Mouse (Mus musculus): ENCODE measurements around the gene Col17a1. TPM values are rescaled to one million over a fixed set of nuclear protein-coding genes. Genes with fewer than 3 reads are reported as not detected.

The Col17a1 gene
- polyA plus RNA-seq, 1 experiment = 0.23 TPM

- H3K4me1 ChIP-seq (ENCODE audit: control insufficient read depth, insufficient read depth, low read length) = no peaks in the 10 kb centered on the region
- TF ChIP-seq POLR2A (IDR thresholded peaks at IDR 0.05; ENCODE audit: low read depth, low read length) (no peak), CTCF (IDR thresholded peaks at IDR 0.05; ENCODE audit: borderline replicate concordance, insufficient read depth, low read length) (no peak)
- no peak overlapping the region for H3K27ac ChIP-seq (ENCODE audit: insufficient read depth, low read length)
- H3K4me3 ChIP-seq (ENCODE audit: insufficient read depth, low read length) = no peak overlapping the region
Observed at GRCm38 (mm10) chr19:47624940-47625711, 66.8 kb downstream of the Col17a1 start.

- Histone ChIP-seq H3K27ac (ENCODE audit: insufficient read depth, low read length) (no peak overlapping the region), H3K4me1 (ENCODE audit: control insufficient read depth, insufficient read depth, low read length) (no peaks in the 10 kb centered on the region), H3K4me3 (ENCODE audit: insufficient read depth, low read length) (no peak overlapping the region)
- TF ChIP-seq CTCF (IDR thresholded peaks at IDR 0.05; ENCODE audit: borderline replicate concordance, insufficient read depth, low read length) (no peak), POLR2A (IDR thresholded peaks at IDR 0.05; ENCODE audit: low read depth, low read length) (no peak)
Observed at GRCm38 (mm10) chr19:47621478-47621877, 70.4 kb downstream of the Col17a1 start.

GRCm38 (mm10) chr19:47613442-47613841 is 78.5 kb downstream of the Col17a1 start:
- no peak overlapping the region for H3K27ac ChIP-seq (ENCODE audit: insufficient read depth, low read length)
- no peak for TF ChIP-seq POLR2A (IDR thresholded peaks at IDR 0.05; ENCODE audit: low read depth, low read length)
- TF ChIP-seq CTCF (IDR thresholded peaks at IDR 0.05; ENCODE audit: borderline replicate concordance, insufficient read depth, low read length) = no peak
- no peak overlapping the region for H3K4me3 ChIP-seq (ENCODE audit: insufficient read depth, low read length)

GRCm38 (mm10) chr19:47608513-47608912 is 83.4 kb downstream of the Col17a1 start:
- Histone ChIP-seq H3K27ac (ENCODE audit: insufficient read depth, low read length) (peak overlapping the region; percentile 58; the same call in 1 of the 2 replicates), H3K4me3 (ENCODE audit: insufficient read depth, low read length) (no peak overlapping the region), H3K4me1 (ENCODE audit: control insufficient read depth, insufficient read depth, low read length) (peaks cover 5% of the 10 kb centered on the region)
- TF ChIP-seq CTCF (IDR thresholded peaks at IDR 0.05; ENCODE audit: borderline replicate concordance, insufficient read depth, low read length) = no peak
- no peak for TF ChIP-seq POLR2A (IDR thresholded peaks at IDR 0.05; ENCODE audit: low read depth, low read length)

More at GRCm38 (mm10) chr19:47613442-47613841, 78.5 kb downstream of the Col17a1 start:
- H3K4me1 ChIP-seq (ENCODE audit: control insufficient read depth, insufficient read depth, low read length) = peaks cover 1% of the 10 kb centered on the region; the same call in 1 of the 2 replicates

Other genes with a start within 250 kb of the Col17a1 start
- 150 and 157 TPM in 2 replicates for gene Sh3pxd2a, start 227.7 kb downstream of the Col17a1 start, polyA plus RNA-seq (2011; ENCODE audit: insufficient read length, low read depth, missing spikeins)
- 26.9 and 30.1 TPM in 2 replicates for gene Stn1, start 154.6 kb downstream of the Col17a1 start, polyA plus RNA-seq (2011; ENCODE audit: insufficient read length, low read depth, missing spikeins)
- 60.9 and 65.6 TPM in 2 replicates for gene Slk, start 112.4 kb downstream of the Col17a1 start, polyA plus RNA-seq (2011; ENCODE audit: insufficient read length, low read depth, missing spikeins)
- 197 and 217 TPM in 2 replicates for gene Sfr1, start 39.6 kb upstream of the Col17a1 start, polyA plus RNA-seq (2011; ENCODE audit: insufficient read length, low read depth, missing spikeins)
- gene Gsto1, start 162.9 kb upstream of the Col17a1 start, polyA plus RNA-seq (2011; ENCODE audit: insufficient read length, low read depth, missing spikeins) = 340 and 673 TPM in 2 replicates
- 0.98 and 3.5 TPM in 2 replicates for gene Gsto2, start 173.4 kb upstream of the Col17a1 start, polyA plus RNA-seq (2011; ENCODE audit: insufficient read length, low read depth, missing spikeins)
- not detected in 2 replicates for gene Cfap43, start 227.2 kb upstream of the Col17a1 start, polyA plus RNA-seq (2011; ENCODE audit: insufficient read length, low read depth, missing spikeins)
- gene Itprip, start 227.2 kb upstream of the Col17a1 start, polyA plus RNA-seq (2011; ENCODE audit: insufficient read length, low read depth, missing spikeins) = 21.1 and 28.2 TPM in 2 replicates
- not detected in 2 replicates for gene Cfap58, start 245.6 kb upstream of the Col17a1 start, polyA plus RNA-seq (2011; ENCODE audit: insufficient read length, low read depth, missing spikeins)